Mouse (Mus musculus) testis, postnatal 10 days (tissue): ENCODE results near the gene Gm21411.
A peak's percentile ranks its signal among the peaks of the same experiment; 100 is the strongest.
"Not testable (repeated sequence)": the region's sequence is repeated elsewhere in the genome, so short reads cannot be mapped to it uniquely, and the experiment has no call there.

Source experiments
- DNase-seq: peaks from one replicate; pipeline ENCODE4 v3.0.0; 2021; ENCODE audit warnings: low spot score

Gm21411 gene

DNA sequence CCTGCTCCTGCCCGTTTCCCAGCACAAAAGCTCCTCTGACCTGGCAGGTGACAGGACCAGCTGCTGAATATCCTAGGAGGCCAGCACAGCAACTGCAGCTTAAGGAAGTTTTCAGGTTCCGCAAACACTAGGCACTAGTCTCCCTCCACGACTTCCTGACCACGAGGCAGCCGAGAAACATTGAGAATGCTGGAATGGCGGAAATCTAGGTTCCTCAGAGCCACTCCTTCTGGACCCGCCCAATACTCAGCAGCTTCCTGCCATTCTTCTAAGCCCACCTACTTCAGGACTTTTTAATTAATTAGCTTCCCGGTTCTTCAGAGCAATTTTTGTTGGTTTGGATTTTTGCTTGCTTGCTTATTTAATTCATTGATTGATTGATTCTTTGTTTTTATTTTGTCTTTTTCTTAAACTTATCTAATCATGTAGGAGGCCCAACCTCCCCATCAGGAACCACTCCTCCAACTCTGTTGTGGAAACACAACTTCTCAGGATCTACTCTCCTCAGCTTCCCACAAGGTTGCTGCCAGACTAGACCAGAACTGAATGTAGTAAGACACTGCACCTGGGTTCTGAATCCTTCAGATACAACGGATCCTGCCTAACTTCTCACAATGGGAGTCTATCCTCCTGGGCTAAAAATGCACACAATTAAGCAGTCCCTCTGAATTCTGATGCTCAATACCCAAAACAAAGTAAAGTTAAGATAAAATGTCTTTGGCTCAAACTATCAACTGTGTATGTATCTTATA, at the start of gene Gm21411:
Gm21411 (minus strand) TSS at position 205 of the 752 bp plus-strand sequence.
- DNase-seq: not testable (repeated sequence)

DNA sequence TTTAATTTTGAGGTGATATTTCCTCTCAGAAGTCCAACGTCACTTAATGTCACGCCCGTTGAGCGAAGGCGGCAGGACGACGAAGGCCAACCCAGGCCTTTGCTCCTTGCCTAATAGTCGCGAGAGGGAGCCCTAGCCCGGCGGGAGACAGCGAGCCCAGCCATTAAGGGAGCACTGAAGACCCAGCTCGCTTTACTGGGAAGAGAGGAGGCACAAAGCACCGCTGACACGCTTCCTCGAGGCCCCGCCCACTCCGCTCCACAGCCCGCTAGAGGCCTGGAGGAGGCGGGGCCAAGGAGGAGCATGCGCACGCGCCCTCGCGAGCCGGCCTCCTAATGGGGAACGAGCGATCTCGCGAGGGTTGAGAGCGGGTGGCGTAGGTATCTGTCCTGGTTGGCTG, 32.3 kb upstream of the Gm21411 start:
- DNase-seq: not testable (repeated sequence)

DNA sequence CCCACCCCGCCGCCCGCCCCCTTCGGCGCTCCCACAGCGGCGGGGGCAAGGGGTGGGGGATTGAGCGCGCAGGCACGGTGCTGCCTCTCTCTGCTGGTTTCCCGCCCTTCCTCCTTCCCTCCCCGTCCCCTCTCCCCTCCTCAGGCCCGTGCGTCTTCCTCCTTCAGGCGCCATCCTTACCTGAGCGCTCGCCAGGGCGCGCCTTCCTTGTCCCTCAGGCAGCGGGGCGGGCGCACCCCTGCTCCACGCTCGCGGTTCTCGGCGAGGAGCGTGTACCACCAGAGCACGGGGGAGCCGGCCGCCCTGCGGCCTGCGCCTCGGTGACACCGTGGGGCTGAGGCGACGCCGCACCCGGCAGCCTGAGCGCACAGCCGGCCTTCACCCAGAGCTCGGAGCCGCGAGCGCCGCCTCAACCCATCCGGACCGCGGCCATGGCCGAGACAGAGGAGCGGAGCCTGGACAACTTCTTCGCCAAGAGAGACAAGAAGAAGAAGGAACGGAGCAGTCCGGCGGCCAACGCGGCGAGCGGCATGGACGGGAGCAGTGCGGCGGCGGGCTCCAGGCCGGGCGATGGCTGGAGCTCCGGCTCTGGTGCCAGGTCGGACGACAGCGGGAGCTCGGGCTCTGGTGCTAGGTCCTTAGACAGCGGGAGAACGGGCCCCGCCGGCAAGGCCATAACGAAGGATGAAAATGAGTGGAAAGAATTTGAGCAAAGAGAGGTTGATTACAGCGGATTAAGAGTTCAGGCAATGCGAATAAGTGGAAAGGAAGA, 23.1 kb upstream of the Gm21411 start:
- peak; percentile 47 for DNase-seq

DNA sequence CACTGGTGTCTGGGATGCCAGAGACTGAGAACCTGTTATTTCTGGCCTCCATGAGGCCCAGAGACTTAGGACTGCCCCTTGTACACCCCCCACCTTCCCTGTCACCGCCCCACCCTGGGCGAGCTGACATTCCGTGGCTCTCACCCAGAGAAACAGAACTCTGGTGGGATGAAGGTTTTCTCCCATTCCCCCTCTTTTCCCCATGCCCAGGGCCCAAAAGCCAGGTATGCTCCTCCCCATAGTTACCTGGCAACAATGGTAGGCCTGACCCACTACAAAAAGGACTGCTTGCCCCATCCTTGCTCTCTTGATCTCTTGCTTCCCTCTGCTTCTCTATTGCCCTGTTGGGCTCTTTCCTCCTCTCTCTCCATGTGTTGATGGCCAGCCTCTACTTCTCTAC, 5.8 kb upstream of the Gm21411 start:
- DNase-seq: no peak

DNA sequence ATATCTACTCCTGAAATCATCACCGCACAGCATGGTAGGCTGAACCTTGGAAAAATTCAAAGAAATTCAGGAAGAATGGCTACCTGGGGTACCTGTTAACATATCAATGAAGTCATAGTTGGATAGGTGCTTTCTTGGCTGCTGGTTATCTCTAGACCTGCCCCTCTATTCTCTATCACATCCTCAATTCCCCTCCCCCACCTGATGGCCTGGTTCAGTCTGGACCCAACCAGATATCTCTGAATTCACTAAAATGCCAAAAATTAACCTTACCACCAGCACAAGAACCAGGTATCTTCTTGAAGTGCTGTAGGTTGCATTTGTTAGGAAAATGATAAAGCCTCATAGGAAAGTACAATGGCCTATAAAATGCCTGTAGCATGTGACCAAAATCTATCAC, 1.3 kb downstream of the Gm21411 start:
- DNase-seq: not testable (repeated sequence)

DNA sequence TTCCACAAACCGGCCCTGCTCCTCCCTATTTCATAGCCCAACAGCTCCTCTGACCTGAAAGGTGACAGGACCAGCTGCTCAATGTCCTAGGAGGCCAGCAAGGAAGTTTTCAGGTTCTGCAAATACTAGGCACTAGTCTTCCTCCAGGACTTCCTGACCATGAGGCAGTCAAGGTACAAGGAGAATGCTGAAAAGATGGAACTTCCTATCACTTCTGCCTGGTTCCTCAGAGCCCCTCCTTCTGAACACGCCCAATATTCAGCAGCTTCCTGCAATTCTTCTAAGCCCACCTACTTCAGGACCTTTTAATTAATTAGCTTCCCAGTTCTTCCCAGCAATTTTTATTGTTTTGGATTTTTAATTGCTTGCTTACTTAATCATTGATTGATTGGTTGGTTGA, 4.6 kb downstream of the Gm21411 start:
- DNase-seq: not testable (repeated sequence)

DNA sequence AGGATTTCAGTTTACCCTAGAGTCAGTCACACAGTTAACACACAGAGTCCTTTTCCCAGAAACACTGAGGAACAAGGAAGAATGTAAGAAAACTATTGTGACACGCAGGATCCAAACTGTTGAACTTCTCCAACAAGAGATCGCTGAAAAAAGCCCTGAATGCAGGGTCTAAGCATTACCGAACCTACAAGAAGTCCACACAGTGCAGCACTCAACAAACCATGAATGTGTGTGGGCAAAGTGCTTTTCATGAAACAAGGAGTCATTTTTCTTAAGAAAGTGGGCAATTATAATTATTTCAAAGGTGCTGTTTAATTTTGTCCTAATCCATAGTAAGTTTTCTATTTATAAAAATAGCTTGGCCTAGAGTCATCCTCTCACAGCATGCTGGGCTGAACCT, 6.3 kb downstream of the Gm21411 start:
- not testable (repeated sequence) for DNase-seq
